Mouse (Mus musculus): ENCODE results near the gene Gaa. TPM values are rescaled to one million over a fixed set of nuclear protein-coding genes. Genes with fewer than 3 reads are reported as not detected.
"Not testable (repeated sequence)": the region's sequence is repeated elsewhere in the genome, so short reads cannot be mapped to it uniquely, and the experiment has no call there.

Gene Gaa
- polyA plus RNA-seq, 2 experiments from 2014 or later, result 5.9 to 11.6 TPM

DNA sequence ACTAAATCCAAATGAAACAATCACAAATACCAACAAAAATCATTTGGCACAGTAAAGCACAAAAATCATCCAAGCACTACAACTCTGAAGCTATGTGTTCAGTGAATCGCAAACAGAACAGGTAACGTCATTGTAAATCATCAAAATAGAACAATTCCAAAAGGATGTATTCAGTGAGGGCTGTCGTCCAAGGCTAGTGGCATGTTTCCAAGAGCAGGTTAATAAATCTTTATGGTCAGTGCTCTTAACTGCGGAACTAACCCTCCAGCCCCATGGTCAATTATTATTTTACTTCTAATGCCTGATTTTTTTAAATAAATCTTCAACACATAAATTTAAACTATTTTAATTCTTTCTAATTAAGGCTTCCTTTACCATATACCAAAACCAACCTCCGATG lies 11.1 kb upstream of the Gaa start:
- ATAC-seq, result not testable (repeated sequence)

DNA sequence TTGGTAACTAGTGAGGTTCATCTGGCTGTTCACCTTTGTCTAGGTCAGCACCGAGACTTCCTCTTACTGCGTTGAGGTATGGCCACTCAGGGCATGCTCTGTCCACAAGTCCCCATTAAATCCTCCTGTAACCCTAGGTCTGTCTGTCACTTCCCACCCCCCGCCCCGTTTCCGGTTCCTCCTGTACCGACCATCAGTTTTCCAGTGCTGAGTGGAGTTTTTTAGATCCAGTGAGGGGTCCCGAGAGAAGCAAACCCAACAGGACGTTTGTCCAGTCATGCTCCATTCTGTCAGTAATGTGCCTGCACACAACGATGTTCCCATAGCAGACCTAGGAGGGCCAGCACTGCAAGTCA lies 9.5 kb upstream of the Gaa start:
- no peak for ATAC-seq

DNA sequence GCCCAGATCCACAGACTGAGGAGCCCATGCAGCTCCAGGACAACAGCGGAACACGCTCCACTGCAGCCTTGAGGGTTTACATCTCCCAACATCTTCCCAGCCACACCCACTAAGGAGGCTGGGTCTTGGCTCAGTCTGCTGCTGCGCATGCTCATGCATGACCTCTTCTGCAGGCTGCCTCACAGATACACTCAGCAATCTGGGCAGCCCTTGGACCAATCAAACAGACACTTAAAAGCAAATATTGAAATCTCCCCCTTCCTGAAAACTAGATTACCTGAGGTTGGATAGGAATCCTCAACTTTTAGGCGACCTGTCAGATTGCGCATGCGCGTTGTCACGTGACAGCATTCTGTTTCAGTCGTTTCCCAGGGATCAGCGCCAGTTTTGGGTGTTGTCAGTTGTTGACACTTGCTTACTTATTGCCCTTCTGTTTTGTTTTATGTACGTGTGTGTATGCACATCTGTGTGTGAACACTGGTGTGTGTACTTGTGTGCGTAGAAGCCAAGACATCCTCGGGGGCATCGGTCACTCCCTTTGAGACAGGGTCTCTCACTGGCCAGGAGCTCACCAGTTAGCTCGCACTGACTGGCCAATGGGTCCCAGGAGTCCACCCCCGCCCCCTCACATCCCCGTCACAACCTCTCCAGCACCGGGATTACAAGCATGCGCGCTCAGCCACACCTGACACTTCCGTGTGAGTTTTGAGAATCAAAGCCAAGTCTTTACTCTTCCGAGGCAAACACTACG lies 8.9 kb upstream of the Gaa start:
- no peak for ATAC-seq

DNA sequence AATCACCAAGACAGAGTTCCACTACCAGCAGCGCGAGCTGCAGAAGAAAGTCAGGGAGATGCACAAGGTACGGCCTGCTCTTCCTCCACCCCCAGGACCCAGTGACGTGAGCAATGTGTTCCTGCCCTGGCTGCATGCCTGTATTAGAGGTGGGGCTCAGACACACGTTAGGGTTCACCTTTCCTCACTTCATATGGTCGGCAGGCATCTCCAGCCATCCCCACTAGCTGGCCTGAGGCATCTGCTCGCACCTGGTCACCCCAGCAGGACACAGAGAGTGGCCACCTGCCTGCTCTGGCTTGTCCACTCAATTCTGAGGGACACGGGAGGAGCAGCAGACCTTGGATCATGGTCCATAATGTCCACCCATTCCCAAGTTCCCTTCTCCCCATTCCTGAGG lies 7.7 kb upstream of the Gaa start:
- no peak for ATAC-seq

DNA sequence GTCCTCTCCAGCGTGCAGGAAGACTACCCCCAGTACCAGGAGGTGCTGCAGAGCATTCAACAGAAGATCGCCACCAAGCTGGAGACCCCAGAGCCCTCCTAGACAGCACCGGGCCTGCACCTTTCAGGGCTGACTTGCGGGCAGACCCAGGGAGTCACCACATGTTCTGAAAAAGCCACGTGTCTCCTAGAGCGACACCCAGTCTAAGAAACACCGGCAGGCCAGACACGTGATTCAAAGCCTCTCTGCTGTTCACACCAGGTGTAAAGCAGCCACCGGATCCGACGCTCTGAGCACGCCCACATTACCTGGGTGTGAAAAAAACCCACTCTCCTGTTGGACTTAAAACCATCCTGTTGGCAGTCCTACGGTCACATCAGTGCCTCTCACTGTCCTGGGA lies 3.3 kb upstream of the Gaa start:
- ATAC-seq, result no peak

DNA sequence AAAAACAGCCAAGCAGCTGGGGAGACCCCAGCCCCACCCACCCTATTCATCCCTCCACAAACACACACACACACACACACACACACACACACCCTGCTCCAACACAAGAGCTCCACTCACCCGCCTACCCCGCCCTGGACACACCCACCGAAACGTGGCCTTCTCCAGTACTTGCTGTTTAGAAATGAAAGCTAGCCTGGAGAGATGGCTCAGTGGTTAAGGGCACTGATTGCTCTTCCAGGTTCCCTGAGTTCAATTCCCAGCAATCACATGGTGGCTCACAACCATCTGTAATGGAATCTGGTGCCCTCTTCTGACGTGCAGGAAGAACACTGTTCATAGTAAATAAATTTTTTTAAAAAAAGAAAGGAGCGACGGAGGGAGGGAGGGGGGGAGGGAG lies 1.9 kb upstream of the Gaa start:
- no peak for ATAC-seq

DNA sequence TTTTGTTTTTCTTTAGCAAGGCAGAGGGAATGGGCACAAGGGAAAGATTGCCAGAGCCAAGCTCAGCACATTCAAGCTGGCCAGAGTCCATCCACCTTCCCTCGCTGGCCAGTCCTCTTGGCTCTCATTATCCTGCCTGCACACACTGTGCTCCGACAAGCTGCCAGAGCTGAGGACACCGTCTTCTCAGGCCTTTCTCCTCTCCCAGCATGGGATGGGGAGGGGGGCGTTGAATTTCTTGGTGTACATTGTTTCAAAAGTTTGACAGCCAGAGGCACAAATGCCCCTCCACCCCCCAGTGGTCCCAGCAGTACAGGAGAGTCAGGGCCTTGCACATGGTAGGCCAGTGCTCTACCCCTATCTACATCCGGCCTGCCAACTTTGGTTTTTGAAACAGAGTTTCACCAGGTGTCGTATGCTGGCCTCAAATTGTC lies 429 bp upstream of the Gaa start:
- ATAC-seq, result peak; percentile 48

DNA sequence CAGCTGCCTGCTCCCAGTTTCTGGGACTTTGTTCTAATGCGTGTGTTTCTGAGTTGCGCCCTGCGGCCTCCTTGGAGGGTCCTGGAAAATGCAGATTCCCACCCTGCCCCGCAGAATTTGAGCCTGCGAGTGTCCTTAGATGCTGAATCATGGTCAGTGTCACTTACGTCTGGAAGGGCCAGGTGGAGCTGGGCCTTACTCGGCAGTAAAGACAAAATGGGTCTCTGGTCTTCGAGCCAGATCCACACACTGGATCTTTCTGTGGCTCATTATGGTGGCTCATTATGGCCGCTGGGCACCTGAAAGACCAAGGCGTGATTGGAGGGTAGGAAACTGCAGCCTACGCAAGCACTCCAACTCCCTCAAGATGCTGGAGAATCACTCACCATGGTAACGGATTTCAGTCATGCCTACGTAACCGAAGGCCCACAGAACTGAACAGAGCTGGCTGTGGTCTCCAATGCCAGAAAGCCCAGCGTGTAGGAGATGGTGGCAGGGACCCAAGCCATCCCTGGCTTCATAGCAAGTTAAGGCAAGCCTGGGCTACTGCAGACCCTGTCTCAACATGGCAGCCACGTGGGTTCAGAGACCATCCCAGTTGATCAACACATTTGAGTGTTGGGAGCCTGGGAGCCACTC lies 989 bp downstream of the Gaa start:
- ATAC-seq, result no peak

DNA sequence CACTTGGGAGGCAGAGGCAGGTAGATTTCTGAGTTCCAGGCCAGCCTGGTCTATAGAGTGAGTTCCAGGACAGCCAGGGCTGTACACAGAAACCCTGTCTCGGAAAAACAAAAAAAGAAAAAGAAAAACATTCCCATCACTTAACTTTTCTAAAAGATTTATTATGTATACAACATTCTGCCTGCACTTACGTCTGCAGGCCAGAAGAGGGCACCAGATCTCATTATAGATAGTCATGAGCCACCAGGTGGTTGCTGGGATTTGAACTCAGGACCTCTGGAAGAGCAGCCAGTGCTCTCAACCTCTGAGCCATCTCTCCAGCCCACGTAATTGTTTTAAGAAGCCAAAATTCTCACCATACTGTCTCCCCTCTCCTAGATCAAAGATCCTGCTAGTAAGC lies 4.8 kb downstream of the Gaa start:
- ATAC-seq, result not testable (repeated sequence)

DNA sequence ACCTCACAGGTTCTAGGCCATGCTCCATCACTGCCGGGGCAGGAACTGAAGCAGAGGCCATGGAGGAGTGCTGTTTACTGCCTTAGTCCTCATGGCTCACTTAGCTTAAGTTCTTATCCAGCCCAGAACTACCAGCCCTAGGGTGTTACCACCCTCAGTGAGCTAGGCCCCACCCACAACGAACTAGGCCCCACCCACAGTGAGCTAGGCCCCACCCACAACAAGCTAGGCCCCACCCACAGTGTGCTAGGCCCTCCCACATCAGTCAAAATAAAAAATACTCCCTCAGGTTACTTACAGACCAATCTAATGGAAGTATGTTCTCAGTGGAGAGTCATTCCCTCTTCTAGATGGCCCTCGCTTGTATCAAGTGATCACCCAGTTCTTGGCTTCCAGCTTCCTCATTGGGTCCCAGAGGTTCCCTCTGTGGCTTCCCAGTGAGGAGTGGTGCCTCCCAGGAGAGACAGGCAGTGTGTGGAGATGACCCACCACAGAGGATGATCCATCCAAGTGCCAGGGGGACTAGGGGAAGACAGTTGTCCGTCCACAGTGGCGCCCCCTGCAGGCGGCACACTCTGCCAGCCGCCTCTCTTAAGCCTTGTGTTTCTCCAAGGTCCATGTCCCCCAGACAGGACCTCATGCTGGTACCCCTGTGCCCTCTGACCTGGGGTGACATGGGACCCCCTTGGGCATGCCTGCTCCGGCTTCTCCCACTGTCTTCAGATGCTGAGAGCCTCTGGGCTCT lies 5.7 kb downstream of the Gaa start:
- ATAC-seq, result no peak

DNA sequence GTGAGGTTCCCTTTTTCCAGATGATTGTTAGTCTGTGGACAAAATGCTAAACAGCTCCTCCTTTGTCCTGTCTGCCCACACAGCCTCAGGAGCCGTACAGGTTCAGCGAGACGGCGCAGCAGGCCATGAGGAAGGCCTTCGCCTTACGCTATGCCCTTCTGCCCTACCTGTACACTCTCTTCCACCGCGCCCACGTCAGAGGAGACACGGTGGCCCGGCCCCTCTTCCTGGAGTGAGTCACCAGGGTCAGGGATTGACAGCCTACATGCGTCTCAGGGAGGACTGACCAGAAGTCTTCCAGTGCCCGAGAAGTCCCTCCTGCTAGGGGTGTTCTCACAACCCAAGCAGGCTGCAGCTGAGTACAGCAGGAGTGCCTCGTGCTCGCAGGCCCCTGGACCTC lies 13.3 kb downstream of the Gaa start:
- ATAC-seq, result no peak

DNA sequence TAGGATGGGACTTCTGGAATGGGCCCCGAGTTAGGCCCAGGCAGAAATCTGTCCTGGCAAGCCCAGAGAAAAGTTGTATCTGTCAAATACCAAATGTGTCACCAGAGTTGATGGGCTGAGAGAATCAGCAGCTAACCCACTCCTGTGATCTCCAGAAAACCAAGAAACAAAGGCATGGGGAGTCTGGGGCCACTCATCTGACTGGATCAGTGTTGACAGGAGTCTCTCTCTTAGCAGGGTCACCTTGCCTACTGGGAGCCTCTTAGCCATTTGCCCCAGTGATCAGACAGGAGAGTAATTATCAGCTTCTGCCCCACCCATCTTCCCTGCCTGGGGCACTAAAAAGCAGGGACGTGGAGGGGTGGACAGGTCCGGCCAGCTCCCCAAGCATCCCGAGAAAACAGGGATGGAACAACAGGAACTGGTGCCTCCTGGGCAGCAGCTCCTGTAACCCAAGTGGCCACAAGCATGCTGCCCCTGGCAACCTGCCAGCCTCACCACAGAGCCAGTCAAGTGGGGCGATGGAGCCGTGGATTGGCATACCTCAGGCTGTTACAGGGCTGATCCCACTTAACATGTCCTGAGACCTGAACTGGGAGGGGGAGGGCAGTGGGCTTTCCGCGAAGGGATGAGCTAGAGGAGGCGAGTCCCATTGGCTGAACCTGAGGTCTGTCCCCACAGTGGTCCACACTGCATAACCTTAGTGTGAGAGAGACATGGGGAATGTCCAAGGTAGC lies 18.3 kb downstream of the Gaa start:
- no peak for ATAC-seq

DNA sequence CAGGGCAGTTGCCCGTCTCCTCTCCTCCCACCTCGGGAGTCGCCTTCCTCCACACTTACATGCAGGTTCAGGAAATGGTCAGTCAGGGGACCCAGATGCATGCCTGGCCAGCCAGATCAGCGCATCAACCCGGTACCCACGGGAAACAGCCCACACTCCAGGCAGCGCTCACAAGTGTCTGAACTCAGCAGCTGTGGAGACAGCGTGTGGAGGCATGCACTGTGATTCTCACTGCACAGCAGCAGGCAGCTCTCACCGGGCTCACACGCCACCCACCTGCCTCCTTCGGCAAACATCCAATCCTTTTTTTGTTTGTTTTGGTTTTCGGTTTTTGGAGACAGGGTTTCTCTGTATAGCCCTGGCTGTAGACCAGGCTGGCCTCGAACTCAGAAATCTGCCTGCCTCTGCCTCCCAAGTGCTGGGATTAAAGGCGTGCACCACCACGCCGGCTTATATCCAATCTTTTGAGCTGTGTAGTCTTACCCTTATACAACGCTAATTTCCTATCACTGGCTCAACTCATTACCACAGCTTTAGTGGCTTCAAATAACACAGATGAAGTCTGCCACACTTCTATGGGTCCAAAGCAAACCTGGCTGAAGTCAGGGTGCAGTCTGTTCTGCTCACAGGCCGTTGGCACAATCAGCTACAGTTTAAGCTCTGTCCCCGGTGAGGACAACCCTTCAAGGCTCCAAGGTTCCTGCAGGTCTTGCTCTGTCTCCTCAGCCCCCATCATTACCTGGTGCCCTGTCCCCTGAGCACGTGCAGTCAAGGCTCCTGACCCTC lies 19.7 kb downstream of the Gaa start:
- ATAC-seq, result no peak

DNA sequence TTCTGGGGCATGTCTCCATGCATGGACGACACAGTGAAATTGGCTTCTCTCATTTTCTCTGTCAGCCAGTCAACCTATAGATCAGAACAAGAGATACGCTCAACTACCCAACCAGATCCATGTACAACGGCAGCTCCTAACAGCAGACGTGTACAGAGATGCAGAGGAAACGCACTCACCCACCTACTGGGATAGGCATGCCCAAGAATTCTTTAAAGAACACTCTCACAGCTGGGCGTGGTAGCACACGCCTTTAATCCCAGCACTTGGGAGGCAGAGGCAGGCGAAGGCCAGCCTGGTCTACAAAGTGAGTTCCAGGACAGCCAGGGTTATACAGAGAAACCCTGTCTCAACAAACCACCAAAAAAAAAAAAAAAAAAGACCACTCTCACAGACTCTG lies 25.2 kb downstream of the Gaa start:
- ATAC-seq, result not testable (repeated sequence)

DNA sequence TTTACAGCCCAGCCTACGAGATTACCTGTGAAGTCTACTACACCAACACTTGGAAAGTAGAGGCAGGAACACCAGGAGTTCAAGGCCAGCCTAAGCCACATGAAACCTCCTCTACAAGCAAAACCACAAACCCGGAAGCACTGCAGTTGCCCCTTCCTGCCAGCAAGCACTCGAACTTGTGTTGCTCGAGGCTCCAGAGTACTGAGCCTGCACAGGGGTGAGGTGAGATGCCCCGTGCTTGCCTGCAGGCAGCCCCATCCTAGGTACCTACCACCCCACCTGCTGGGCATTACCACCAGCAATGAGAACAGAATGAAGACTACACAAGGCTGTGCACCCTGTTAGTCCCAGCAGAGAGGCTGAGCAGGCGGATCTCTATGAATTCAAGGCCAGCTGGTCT lies 30.3 kb downstream of the Gaa start:
- no peak for ATAC-seq

DNA sequence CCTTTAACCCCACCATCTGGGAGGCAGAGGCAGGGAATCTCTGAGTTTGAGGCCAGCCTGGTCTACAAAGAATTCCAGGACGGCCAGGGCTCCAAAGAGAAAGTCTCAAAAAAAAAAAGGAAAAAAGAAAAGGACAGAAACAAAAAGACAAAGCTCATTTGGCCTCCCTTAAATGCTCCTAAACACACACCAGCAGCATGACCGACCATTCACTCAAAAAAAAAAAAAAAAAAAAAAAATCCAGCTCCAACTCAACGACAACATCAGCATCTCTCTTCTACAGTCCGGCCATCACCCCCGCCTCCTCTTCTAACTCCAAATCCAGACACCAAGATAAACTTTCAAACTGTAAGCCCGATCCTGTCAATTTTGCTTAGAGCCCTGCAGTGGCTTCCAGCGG lies 31.2 kb downstream of the Gaa start:
- ATAC-seq, result no peak

DNA sequence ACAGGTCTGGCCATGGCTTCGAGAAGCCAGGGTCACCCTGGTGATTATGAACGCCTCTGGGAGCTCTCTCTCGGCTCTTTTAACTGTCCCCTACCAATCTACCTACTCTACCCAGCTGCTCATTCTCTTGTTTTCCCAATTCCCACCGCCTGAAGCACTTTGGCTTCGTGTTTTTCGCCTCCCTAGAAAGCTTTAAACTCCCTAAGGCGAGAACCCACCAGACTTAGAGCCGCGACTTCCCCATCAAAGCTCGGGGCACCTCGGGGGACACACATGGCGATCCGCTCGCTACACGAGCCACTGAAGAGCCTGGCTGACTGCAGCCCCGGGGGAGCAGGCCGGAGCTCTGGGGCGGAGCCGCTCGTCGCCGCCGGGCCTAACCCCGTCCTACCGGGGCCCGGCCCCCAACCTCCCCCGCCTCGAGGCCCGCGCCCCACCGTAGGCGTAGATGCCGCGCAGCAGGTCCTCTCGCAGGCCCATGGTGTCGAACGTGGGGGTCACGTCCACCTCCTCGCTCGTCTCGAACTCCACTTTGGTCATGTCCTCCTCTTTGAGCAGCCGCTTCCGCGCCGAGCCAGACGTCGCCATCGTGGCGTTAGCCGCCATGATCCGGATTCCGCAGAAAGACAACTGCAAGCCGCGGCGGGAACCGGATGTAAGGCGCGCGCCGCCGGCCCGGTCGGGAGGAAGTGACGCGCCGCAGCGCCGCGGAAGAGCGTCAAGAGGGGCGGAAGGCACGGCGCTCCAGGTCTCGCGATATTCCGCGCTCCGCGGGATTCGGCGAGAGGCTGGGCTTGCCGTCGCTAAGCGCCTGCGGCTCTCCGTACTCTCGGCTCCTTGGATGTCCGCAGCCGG lies 31.9 kb downstream of the Gaa start, which contains the start of gene Eif4a3:
Eif4a3 (minus strand) TSS at position 699 of the 855 bp plus-strand sequence.
- peak; percentile 95 for ATAC-seq

DNA sequence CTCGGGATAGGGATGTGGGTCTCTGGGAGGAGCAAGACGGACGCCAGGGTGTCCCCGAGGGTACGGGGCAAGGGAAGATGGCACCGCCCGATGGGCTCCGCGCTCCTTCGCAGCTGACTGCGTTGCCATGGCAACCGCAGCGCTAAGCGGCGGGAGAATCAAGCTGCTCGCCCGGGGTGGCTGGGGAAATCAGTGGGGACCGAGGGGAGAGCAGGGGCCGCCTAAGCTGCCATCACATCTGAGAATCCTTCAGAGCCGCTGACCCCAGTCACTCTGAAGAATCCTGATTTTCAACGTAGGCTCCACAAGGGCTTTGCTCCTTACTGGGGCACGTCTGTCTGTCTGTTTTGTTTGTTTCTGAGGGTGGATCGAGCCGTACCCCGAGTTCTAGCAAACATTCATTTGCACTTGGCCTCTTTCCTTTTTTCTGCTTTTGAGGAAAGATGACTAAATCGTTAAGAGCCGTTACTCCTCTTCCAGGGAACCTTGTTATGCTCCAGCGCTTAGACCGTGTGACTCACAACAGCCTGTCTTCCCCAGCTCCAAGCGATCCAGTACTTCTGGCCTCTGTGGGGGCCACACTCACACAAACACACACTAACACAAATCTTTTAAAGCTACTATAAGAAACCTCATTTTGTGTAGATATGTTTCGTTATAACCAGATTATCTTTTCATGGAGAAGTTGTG lies 32.7 kb downstream of the Gaa start:
- peak; percentile 55 for ATAC-seq

DNA sequence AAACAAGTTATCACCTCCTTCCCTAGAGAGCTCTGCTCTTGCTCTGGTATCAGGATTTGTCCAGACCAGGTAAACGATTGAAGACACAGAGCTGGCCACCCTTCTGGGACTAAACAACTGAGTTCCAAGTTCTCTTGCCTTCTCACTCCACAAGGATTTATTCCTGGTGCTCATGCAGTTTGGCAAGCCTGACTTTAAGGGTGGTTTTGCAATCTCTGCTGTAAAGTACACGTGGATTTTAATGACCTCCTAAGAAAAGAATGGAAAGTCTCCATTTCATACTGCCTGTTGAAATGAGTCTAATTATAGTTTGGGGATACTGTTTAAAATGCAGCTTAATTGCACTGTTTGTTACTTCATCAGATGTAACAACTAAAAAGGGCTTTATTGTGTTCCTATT lies 33.3 kb downstream of the Gaa start:
- ATAC-seq, result no peak

DNA sequence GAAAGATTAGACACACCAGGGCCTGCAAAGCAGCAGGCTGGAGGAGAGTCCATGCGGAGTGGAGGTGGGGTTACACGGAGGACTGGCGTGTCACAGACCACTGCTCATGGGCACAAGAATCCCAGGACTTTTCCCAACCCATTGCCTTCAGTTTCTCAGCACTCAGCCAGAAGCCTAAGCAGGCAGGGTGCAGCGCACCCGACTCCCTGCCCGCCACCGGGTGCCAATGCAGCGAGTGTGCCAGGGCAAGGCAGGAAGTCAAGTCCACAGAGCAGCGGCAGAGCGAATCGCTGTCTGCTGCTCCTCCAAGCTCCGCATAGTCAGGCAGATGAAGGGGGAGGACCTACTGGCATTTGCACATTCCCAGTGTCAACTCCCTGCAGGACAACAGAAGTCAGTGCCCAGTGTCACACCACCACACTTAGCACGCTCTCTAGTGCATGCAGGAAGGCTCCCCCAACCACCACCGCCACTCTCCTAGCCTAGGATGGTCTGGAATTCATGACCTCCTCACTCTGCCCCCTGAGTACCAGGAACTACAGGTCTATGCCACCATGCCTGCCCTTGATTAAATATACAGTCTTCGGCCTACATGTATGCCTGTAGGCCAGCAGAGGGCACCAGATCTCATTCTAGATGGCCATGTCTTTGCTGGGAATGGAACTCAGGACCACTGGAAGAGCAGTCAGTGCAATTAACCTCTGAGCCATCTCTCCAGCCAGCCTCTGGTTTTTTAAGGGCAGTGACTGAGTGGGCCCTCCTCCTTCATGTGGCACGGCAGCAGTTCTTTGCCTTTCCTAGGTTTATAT lies 37.4 kb downstream of the Gaa start:
- ATAC-seq, result peak; percentile 54
